Comparison of ENCODE assay signal across 10 mouse cellular contexts in genomic region chr11:53794015-53794414, GRCm38 (mm10). TPM values are rescaled to one million over a fixed set of nuclear protein-coding genes. Genes with fewer than 3 reads are reported as not detected.
DNase-seq lines count a peak whose midpoint lies in the region; ATAC-seq and TF ChIP-seq lines count a peak whose summit lies in the region.
"Had no signal": no experiment of that assay in that cellular context is flagged by ENCODE, and none has a peak within 500 bp of the region (broad histone marks: within the 10 kb centered on the region; RNA-seq: fewer than 3 reads in every experiment).

No protein-coding gene starts in this region.

- no peaks in the 10 kb centered on the region; the same call in 1 of the 2 replicates for H3K9me3 ChIP-seq in heart, embryonic 11.5 days (replicated peaks; ENCODE audit: control insufficient read depth, low read length)
- H3K9me3 ChIP-seq: forebrain, embryonic 12.5 days had no signal

- ATAC-seq in heart, embryonic 11.5 days (replicated peaks; ENCODE audit: insufficient number of reproducible peaks, low FRiP score, low TSS enrichment) = no peak

- H3K9ac ChIP-seq in heart, embryonic 11.5 days (ENCODE audit: low read depth, low read length) = no peak overlapping the region
- H3K9ac ChIP-seq: forebrain, embryonic 12.5 days; hindbrain, embryonic 14.5 days had no signal

- peak; percentile 96 for DNase-seq in heart, adult 11 months
- DNase-seq in spleen, adult 2 months (ENCODE audit: low read depth in 1 of 2, low spot score in 2 of 2) = peak in 1 of 2 experiments; percentile 41
- no peak for DNase-seq in spleen, adult 12 weeks (ENCODE audit: low spot score)
- DNase-seq in lung, postnatal 25 days (ENCODE audit: low spot score) = peak; percentile 40
- no peak for DNase-seq in urinary bladder, postnatal 36 days (ENCODE audit: low spot score in 2 of 2)
- no peak for DNase-seq in cerebellum, adult 9-11 months
- no peak for DNase-seq in ovary, adult 18-20 months (ENCODE audit: low spot score)

- H3K27ac ChIP-seq in heart, embryonic 11.5 days (ENCODE audit: low read depth, low read length) = no peak overlapping the region
- H3K27ac ChIP-seq in spleen, adult 2 months (ENCODE audit: insufficient read depth, low read length) = peak overlapping the region; percentile 87
- H3K27ac ChIP-seq: forebrain, embryonic 12.5 days; hindbrain, embryonic 14.5 days had no signal

- H3K4me1 ChIP-seq in heart, embryonic 11.5 days (ENCODE audit: control insufficient read depth, insufficient read depth, low read length) = peaks cover 24% of the 10 kb centered on the region
- peaks cover 17% of the 10 kb centered on the region; the same call in 1 of the 2 replicates for H3K4me1 ChIP-seq in spleen, adult 2 months (ENCODE audit: control insufficient read depth, insufficient read depth, insufficient read length)

- WGBS in heart, embryonic 11.5 days (ENCODE audit: insufficient replicate concordance) = 51% methylated on average over 3 of the region's 3 CpGs
- 16% methylated on average over 3 of the region's 3 CpGs for WGBS in spleen, adult 2 months

- H3K4me2 ChIP-seq in heart, embryonic 11.5 days = no peak overlapping the region
- H3K4me2 ChIP-seq: forebrain, embryonic 12.5 days; hindbrain, embryonic 14.5 days had no signal

- no peak overlapping the region for H3K4me3 ChIP-seq in heart, embryonic 11.5 days (ENCODE audit: low read depth, low read length)
- H3K4me3 ChIP-seq in spleen, adult 2 months (ENCODE audit: extremely low read depth, insufficient read depth, insufficient read length) = no peak overlapping the region
- H3K4me3 ChIP-seq: forebrain, embryonic 12.5 days had no signal

- TF ChIP-seq POLR2A in spleen, adult 2 months (IDR thresholded peaks at IDR 0.05; ENCODE audit: low read depth, low read length) = no peak

- H3K36me3 ChIP-seq in heart, embryonic 11.5 days (ENCODE audit: control insufficient read depth, insufficient read depth, low read length) = no peaks in the 10 kb centered on the region
- no peaks in the 10 kb centered on the region for H3K36me3 ChIP-seq in spleen, adult 2 months (ENCODE audit: control insufficient read depth, insufficient read depth, low read length)
- H3K36me3 ChIP-seq: forebrain, embryonic 12.5 days had no signal

- no peaks in the 10 kb centered on the region for H3K27me3 ChIP-seq in heart, embryonic 11.5 days (ENCODE audit: control insufficient read depth, insufficient read depth, low read length)
- no peaks in the 10 kb centered on the region for H3K27me3 ChIP-seq in spleen, adult 2 months (ENCODE audit: control insufficient read depth, insufficient read depth, low read length)
- H3K27me3 ChIP-seq: forebrain, embryonic 12.5 days had no signal

- no peak for TF ChIP-seq CTCF in spleen, adult 2 months (IDR thresholded peaks at IDR 0.05; ENCODE audit: extremely low read depth, insufficient read depth, insufficient read length, insufficient replicate concordance)

RNA-seq across cellular contexts. Expression of gene Gm17334, which starts 21.0 kb away (rescaled TPM):
- polyA plus RNA-seq in heart, embryonic 11.5 days (2014; fragmentation: Nextera tagmentation; extraction: Ambion mirVana) = 0.24 TPM in 1 of 2 replicates, not detected in the other
- polyA plus RNA-seq in spleen, adult 2 months (2012; rRNA removed) = 1.2 TPM in 2 replicates
- polyA plus RNA-seq: forebrain, embryonic 12.5 days; hindbrain, embryonic 14.5 days had no signal

RNA-seq across cellular contexts. Expression of gene Irf1, which starts 24.2 kb away (rescaled TPM):
- polyA plus RNA-seq in heart, embryonic 11.5 days (2014; fragmentation: Nextera tagmentation; extraction: Ambion mirVana) = 8.5 and 8.8 TPM in 2 replicates
- 111 and 222 TPM in 2 replicates for polyA plus RNA-seq in spleen, adult 2 months (2012; rRNA removed)

Comparison
In these comparisons a context has a peak if more than half of its experiments do, and no peak if none do; other contexts are left out.
1. DNase-seq: peak in heart, adult 11 months (single experiment) and lung, postnatal 25 days (single experiment); none in spleen, adult 12 weeks (single experiment), urinary bladder, postnatal 36 days (0 of 2), cerebellum, adult 9-11 months (single experiment) and ovary, adult 18-20 months (single experiment).
2. RNA of gene Irf1, which starts 24.2 kb away (polyA plus RNA-seq): 111 to 222 TPM in spleen, adult 2 months; 8.5 to 8.8 TPM in heart, embryonic 11.5 days; every median in the first group is over 10 times any median in the second.